Mouse (Mus musculus) ES-Bruce4 (cell line): ENCODE data around the gene Olfr351. TPM values are rescaled to one million over a fixed set of nuclear protein-coding genes. Genes with fewer than 3 reads are reported as not detected.

Source experiments
- H3K27ac ChIP-seq: 2 replicates; pipeline ENCODE4 v1.5.1; 2012; ENCODE audit warnings: low read length, inconsistent platforms; ENCODE audit not compliant: insufficient read depth
- H3K27me3 ChIP-seq: 2 replicates; pipeline ENCODE4 v1.6.1; 2012; ENCODE audit warnings: mild to moderate bottlenecking, low read length, inconsistent platforms; ENCODE audit not compliant: control insufficient read depth, poor library complexity, insufficient read depth, severe bottlenecking
- H3K36me3 ChIP-seq: 2 replicates; pipeline ENCODE4 v1.6.1; 2012; ENCODE audit warnings: inconsistent platforms, mild to moderate bottlenecking, low read length, moderate library complexity; ENCODE audit not compliant: control insufficient read depth, poor library complexity, insufficient read depth, severe bottlenecking
- H3K4me1 ChIP-seq: one replicate; pipeline ENCODE4 v1.8.1; 2011; ENCODE audit warnings: low read length; ENCODE audit not compliant: control insufficient read depth, insufficient read depth
- H3K4me3 ChIP-seq: 2 replicates; pipeline ENCODE4 v1.5.1; 2011; ENCODE audit warnings: low read depth, mild to moderate bottlenecking, low read length
- H3K9ac ChIP-seq: 2 replicates; pipeline ENCODE4 v1.6.1; 2012; ENCODE audit warnings: low read depth, mild to moderate bottlenecking, inconsistent platforms; ENCODE audit not compliant: poor library complexity, severe bottlenecking
- H3K9me3 ChIP-seq: replicated peaks from 2 replicates; pipeline ENCODE4 v1.6.1; 2012; ENCODE audit warnings: mild to moderate bottlenecking, low read length, inconsistent platforms; ENCODE audit not compliant: control insufficient read depth, poor library complexity, insufficient read depth, severe bottlenecking
- CTCF ChIP-seq: IDR thresholded peaks from one replicate; pipeline ENCODE4 v1.8.1; 2011; ENCODE audit warnings: low read depth, low read length
- EP300 ChIP-seq: IDR thresholded peaks from 2 replicates; pipeline ENCODE4 v1.6.1; 2011; ENCODE audit warnings: low read depth, low read length; ENCODE audit not compliant: insufficient read depth
- POLR2A ChIP-seq: IDR thresholded peaks from one replicate; pipeline ENCODE4 v1.8.1; 2011; ENCODE audit warnings: low read length; ENCODE audit not compliant: insufficient read depth
- polyA plus RNA-seq: library from polyadenylated mRNA; stranded (reverse); fragments of >200 nt; gene quantifications from 2 replicates; pipeline ENCODE4 v1.2.4, GENCODE M21; 2011; ENCODE audit warnings: low read depth; ENCODE audit not compliant: missing spikeins, insufficient read depth, insufficient read length

Gene Olfr351
- polyA plus RNA-seq, 1 experiment: not detected

GRCm38 (mm10) chr2:36816932-36817331, 45.5 kb downstream of the Olfr351 start, which contains the start of gene Olfr3:
Gene Olfr3 (minus strand): TSS chr2:36817032.
- Histone ChIP-seq H3K9ac (no peak within 1 kb of the TSS), H3K36me3 (no peaks in the 10 kb centered on the region), H3K27ac (no peak within 1 kb of the TSS), H3K9me3 (peaks cover 6% of the 10 kb centered on the region), H3K4me3 (no peak within 1 kb of the TSS), H3K4me1 (no peaks in the 10 kb centered on the region), H3K27me3 (no peaks in the 10 kb centered on the region)
- no peak for TF ChIP-seq CTCF
- TF ChIP-seq POLR2A: no peak
- no peak for TF ChIP-seq EP300

Other genes with a start within 250 kb of the Olfr351 start
- gene Olfr345, start 222.6 kb downstream of the Olfr351 start, polyA plus RNA-seq: not detected in 2 replicates
- not detected in 2 replicates for gene Olfr346, start 176.9 kb downstream of the Olfr351 start, polyA plus RNA-seq
- gene Olfr347, start 130.8 kb downstream of the Olfr351 start, polyA plus RNA-seq: not detected in 2 replicates
- gene Olfr348, start 78.4 kb downstream of the Olfr351 start, polyA plus RNA-seq: not detected in 2 replicates
- not detected in 2 replicates for gene Olfr50, start 72.1 kb downstream of the Olfr351 start, polyA plus RNA-seq
- gene Olfr3, start 45.6 kb downstream of the Olfr351 start, polyA plus RNA-seq: not detected in 2 replicates
- not detected in 2 replicates for gene Olfr350, start 16.4 kb downstream of the Olfr351 start, polyA plus RNA-seq
- gene Olfr352, start 5.8 kb upstream of the Olfr351 start, polyA plus RNA-seq: 0.18 and 0.53 TPM in 2 replicates
- gene Olfr353, start 30.3 kb upstream of the Olfr351 start, polyA plus RNA-seq: not detected in 2 replicates
- gene Olfr354, start 43.0 kb upstream of the Olfr351 start, polyA plus RNA-seq: not detected in 2 replicates
- not detected in 2 replicates for gene Olfr355, start 66.2 kb upstream of the Olfr351 start, polyA plus RNA-seq
- gene Olfr356, start 74.5 kb upstream of the Olfr351 start, polyA plus RNA-seq: not detected in 2 replicates
- gene Olfr357, start 131.2 kb upstream of the Olfr351 start, polyA plus RNA-seq: not detected in 2 replicates
- not detected in 2 replicates for gene Olfr358, start 146.7 kb upstream of the Olfr351 start, polyA plus RNA-seq
- not detected in 2 replicates for gene Olfr360, start 203.1 kb upstream of the Olfr351 start, polyA plus RNA-seq
- gene Olfr361, start 226.6 kb upstream of the Olfr351 start, polyA plus RNA-seq: not detected in 2 replicates